Mouse (Mus musculus) yolk sac, embryonic 10.5 days (tissue): ENCODE results near the gene Cd3e.

Experiments used
- DNase-seq: peaks from one replicate; pipeline ENCODE4 v3.0.0-alpha.2; 2017; ENCODE audit warnings: low spot score

The Cd3e gene

DNA sequence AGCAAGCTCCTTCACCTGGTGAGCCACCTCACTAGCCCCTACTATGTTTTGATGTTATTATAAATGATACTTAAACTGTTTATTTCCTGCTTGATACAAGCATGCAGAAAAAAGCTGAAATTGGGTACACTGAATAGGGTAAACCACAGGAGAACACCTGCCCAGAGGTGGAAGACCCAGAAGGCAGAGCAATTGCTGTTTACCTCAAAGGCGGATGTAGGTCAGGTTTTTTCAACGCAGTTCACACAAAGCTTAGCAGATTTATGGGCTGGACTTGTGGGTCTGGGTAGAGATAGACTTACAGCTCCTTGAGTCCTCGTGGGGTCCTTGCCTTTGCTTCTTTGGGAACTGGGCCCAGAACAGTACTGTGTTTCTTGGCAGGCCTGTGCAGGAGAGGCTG lies 6.4 kb upstream of the Cd3e start:
- DNase-seq, result no peak

DNA sequence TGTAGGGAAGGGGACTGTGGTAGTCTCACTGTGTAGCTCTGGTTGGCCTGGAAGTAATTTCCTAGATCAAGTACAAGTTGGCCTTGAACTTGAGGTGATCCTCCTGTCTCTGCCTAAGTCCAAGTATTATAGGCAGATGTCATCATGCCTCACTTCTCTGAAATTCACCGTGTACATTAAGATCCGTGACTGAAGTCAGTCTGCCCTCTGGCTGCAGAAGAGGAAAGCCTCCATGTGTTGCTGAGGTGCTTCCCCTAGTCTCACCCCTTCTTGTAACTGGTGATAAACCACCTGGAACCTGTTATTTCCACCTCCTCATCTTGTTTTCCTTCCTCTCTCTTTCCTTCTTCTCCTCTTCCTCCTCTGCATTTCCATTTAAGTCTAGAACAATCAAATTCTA lies 5.5 kb upstream of the Cd3e start:
- DNase-seq, result no peak

DNA sequence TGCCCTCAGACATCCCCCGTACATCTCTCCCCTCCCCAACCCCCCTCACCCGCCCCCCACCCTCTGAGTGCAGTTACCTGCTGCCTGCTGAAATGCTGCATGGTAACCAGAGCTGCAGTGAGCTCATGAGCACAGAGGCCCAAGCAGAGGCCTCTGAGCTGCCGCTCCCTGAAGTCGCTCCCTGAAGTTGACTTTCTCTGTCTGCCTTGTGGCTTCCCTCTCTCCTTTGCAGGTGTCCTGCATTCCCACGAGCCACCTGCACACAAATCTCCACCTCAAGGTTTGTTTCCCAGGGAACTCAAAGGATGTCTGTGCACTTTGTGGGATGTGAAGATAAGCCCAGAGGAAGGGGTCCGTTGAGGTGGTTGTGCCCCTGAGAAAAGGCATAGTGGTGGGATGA lies 1.9 kb upstream of the Cd3e start:
- DNase-seq, result no peak

DNA sequence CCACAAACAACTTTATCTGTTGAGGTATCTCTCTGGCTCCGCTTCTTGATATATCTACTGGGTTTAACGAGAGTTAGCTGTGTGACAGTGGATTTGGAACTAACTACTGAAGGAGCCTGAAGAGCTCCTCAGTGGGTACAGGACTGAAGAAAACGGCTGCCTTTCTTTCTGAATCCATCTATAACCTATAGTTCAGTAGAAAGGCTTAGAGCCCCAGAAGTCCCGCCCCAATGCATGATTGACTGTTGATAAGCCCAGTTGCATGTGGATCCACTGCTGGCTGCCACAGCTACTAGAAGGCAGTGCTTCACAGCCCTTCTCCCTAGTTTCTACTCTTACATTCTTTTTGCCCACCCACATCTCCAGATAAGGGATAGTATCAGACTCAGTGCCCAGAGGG lies 1.0 kb upstream of the Cd3e start:
- no peak for DNase-seq

DNA sequence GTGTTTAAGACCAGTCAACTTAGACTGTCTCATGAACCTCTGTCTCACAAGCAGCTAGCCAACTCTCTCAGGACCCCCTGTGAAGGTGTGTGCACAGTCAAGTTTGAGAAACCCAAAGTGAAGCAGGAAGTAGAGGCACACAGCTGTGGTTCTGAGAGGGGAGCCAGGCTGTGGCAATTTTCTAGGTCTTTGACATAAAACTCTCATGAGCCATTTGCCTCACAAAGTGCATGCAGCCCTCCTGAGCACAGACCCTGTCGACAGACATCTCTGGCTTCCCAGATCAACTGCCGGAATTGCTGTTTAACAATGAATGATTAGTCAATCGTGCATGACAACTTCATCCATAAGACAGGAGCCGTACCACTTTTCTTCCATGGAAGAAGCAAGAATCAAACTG lies 1.1 kb downstream of the Cd3e start:
- DNase-seq, result no peak

GRCm38 (mm10) chr9:45007404-45007803 lies 2.0 kb downstream of the Cd3e start:
- DNase-seq, result no peak

- DNase-seq, result no peak
Observed at GRCm38 (mm10) chr9:45000249-45000648, 9.2 kb downstream of the Cd3e start.

- no peak for DNase-seq
Observed at GRCm38 (mm10) chr9:44999776-45000175, 9.7 kb downstream of the Cd3e start.

DNA sequence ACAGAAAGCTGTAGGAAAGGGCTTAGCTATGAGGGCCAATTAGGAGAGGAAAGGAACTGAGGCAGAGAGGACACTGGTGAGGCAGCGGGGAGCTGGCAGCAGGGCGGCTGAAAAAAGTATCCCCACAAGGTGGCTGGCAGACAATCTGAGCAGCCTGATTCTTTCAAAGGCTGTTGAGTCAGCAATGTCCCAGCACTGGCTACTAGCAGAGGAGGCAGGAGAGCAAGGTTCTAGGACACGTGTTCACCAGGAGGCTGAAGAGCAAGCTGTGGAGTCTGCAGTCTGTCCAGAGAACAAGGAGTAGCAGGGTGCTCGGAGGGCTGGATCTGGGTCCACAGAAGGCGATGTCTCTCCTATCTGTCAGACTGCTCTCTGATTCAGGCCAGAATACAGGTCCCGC lies 10.3 kb downstream of the Cd3e start:
- DNase-seq, result peak; percentile 5

DNA sequence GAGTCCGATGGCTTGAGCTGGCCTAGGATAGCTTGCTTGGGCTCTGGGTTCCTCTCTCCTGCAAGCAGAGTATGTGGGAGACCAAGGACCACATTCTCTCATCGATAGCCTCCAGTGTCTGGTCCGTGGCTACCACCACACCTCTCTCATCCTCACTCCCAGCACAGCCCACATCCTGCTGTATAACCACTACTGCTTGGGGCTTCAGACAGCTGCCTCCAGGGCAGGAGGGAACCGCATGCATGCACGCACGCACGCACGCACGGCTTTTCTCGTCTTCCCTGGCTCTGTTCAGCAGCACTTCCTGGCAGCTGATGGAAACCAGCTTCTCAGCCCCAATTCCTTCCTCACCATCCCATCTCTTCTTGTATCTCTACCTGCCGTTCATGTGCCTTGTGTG lies 11.3 kb downstream of the Cd3e start:
- DNase-seq, result no peak

GRCm38 (mm10) chr9:44996590-44996989 lies 12.8 kb downstream of the Cd3e start:
- DNase-seq, result no peak

DNA sequence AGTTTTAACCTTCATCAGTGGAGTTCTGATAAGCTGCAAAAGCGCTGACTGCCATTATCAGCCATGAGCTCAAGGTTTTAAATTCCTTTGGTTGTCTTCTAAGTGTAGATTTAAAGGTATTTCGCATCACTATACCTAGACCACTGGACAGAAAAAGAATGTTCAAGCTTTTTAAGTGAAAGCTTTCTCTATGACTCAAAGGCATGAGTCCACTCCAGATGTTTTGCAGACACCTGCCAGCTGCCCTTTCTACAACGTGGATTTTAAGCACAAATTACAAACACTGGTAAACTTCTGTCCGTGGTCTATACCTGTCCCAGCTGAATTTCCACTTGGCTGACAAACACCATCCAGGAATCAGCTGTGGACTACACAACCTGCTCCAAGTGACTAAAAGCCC lies 14.5 kb downstream of the Cd3e start:
- no peak for DNase-seq

DNA sequence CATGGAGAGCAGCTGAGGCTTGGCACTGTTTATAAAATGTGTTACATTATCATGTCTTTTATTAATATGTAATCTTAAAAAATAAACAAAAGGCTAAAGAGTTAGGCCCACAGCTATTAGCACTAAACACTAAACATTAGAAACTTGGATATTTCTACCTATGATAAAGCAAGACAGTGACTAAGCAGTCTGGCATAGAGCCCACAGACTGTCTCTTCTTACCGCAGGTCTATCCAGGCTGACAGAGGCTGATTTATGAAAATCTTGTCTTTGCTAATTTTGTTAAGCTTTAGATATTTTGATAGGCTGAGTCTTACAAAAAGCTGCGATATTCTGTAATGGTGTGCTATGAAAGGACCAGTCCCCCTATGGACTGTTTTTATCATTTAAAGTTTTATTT lies 16.2 kb downstream of the Cd3e start:
- DNase-seq, result no peak

- no peak for DNase-seq
Observed at GRCm38 (mm10) chr9:44992271-44992670, 17.2 kb downstream of the Cd3e start.

DNA sequence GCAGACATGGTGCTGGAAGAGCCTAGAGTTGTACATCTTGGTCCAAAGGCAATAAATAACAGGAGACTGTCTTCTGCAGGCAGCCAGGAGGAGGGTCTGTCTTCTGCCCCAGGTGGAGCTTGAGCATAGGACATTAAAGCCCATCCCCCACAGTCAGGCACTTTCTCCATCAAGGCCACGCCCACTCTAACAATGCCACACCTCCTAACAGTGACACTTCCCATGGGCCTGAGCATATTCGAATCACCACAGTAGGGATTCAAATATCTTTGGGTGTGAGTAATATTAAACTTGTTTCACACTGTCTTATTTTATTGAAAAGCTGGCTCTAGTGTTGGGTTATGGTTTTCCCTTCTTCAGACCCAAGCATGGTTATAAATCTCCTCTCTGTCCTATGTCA lies 17.6 kb downstream of the Cd3e start:
- DNase-seq, result no peak

- no peak for DNase-seq
Observed at GRCm38 (mm10) chr9:44986976-44987375, 22.5 kb downstream of the Cd3e start.

DNA sequence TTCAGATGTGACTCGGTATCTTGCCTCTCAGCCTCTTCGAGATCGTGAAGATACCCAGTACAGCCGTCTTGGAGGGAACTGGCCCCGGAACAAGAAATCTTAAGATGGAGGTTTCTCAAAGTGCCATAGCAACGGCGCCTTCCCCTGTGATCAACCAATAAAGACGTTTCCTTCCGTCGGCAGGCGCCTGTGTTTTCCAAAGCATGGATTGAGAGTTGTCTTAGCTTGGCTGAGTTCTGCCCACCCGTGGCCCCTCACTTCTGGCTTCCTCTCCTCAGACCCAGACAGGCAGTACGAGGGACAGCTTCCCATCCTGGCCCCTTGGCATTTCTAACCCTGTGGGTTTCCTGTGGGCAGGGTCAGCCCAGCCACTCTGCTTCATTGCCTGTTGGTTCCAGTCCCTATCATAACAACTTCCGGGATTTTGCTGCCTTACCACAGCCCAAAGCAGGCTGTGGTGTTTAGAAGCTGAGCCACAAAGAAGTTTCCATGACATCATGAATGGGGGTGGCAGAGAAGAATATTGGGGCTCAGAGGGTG lies 23.1 kb downstream of the Cd3e start:
- DNase-seq, result no peak

GRCm38 (mm10) chr9:44985721-44986161 lies 23.7 kb downstream of the Cd3e start:
- no peak for DNase-seq

DNA sequence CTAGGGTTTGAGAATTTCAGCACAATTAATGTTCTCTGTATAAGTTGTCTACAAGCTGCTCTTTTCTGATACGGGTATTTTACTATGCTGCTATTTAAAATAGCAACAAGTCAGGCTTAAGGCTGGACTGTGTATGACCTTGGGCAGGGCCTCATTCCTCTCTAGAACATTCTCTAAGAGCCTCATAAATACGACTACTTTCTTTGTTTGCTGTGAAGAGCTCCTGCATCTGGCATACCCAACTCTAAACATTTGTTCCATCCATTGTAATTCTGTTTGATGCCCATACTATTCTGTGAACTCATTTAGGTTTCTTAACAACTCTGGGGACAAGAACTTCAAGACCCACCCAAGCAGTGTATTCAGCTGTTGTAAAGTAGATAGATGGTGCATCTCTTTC lies 26.4 kb downstream of the Cd3e start:
- DNase-seq, result no peak

DNA sequence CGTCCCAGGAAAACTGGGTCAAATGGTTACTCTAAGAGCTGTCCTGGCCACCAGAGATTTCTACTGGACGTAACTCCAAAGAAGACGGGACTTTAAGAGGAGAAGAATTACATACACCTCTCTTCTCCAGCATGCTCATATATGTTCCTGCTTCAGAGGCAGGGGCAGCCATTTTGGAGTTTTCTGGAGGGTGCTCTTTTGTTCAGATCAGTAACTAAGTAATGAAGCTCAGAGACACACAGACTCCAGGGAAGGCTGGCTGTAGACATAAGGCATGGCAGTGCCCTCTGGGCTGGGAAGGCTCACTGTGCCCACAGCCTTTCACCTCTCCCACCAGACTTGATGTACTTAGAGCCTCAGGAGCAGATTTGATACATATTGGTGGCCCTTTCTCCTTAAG lies 26.9 kb downstream of the Cd3e start:
- DNase-seq, result no peak

- DNase-seq, result no peak
Observed at GRCm38 (mm10) chr9:44982081-44982480, 27.3 kb downstream of the Cd3e start.

- DNase-seq, result no peak
Observed at GRCm38 (mm10) chr9:44981676-44982075, 27.8 kb downstream of the Cd3e start, which contains the start of gene Cd3d. Gene Cd3d (plus strand): TSS chr9:44981786.

GRCm38 (mm10) chr9:44981104-44981503 lies 28.3 kb downstream of the Cd3e start:
- DNase-seq, result no peak

GRCm38 (mm10) chr9:44980242-44980641 lies 29.2 kb downstream of the Cd3e start, which contains the start of gene Cd3g:
Gene Cd3g (minus strand): TSS chr9:44980431.
- DNase-seq, result no peak

DNA sequence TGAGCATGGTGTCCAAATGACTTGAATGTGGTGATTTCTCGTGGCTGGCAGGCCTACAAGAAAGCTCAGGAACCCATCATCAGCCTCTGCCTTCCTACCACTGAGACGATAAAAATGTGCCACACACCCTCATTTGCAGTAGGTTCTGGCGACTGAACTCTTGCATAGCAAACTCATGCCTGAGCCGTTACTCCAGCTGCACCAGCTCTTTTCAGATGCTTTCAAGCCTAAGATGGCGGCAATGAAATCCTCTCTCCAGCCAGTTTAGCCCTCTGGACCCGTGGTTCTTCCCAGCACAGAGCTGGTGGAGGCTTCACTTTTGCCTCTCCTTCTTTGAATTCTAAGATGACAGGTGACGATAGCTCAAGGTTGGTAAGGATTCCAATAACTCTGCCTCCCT lies 29.6 kb downstream of the Cd3e start:
- DNase-seq, result no peak
